Mouse (Mus musculus) bone marrow, adult 2 months (tissue): ENCODE results near the gene Pde6b.

Experiments used
- CTCF ChIP-seq: fragments of 200-500 bp; IDR thresholded peaks from 2 replicates; pipeline ENCODE4 v1.5.1; 2011; ENCODE audit warnings: low read length, control low read depth; ENCODE audit not compliant: control insufficient read depth, insufficient read depth
- POLR2A ChIP-seq: fragments of 200-500 bp; IDR thresholded peaks from 2 replicates; pipeline ENCODE4 v1.6.1; 2011; ENCODE audit warnings: low read depth, mild to moderate bottlenecking, control low read depth, low read length, borderline replicate concordance; ENCODE audit not compliant: control insufficient read depth

- TF ChIP-seq CTCF: no peak
- TF ChIP-seq POLR2A: no peak
These were observed 74.3 kb downstream of the Pde6b start for GRCm38 (mm10) chr5:108462446-108462845.
